Mouse (Mus musculus): ENCODE results near the gene Orc1.
A peak's percentile ranks its signal among the peaks of the same experiment; 100 is the strongest.

- peak; percentile 63 for TF ChIP-seq CTCF (IDR thresholded peaks at IDR 0.05)
- TF ChIP-seq EP300 (IDR thresholded peaks at IDR 0.05) = no peak
These were observed 85.2 kb downstream of the Orc1 start for GRCm38 (mm10) chr4:108664407-108664806.

All from lung, postnatal 0 days (tissue).